Comparison of ENCODE assay signal across 8 mouse cellular contexts in the genomic region with DNA sequence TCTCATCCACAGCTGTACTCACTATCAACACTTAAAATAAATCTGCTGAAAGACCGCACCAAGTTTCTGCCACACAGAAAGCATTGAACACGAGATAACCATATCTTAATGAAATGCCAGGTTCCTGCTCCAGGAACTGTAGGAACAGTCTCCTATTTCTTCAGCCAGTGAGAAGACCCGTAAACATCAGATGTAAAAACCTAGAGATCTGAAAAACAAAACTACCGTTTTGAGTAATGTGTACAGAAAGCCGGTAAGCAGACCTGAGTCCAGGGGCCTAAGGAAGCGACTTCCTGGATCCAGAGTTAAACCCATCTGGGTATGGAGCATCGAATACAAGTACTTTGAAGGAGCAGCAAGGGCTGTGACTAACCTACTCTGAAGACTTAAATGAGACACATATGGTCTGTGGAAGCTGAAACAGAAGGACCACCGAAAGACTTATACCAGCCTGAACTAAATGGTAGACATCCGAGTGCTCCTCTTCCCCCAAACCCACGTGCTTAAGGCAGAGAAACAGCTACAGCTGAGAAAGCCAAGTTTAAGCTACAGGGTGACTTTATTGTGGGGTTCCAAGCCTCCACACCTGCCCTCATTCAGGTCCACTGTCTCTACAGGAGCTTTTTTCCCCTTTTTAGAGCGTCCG. TPM values are rescaled to one million over a fixed set of nuclear protein-coding genes. Genes with fewer than 3 reads are reported as not detected.
A peak's percentile ranks its signal among the peaks of the same experiment; 100 is the strongest.
DNase-seq lines count a peak whose midpoint lies in the region; ATAC-seq and TF ChIP-seq lines count a peak whose summit lies in the region.

No protein-coding gene starts in this region.

- WGBS in lung, adult 2 months: 12% methylated on average over 12 of the region's 12 CpGs
- 15% methylated on average over 12 of the region's 12 CpGs for WGBS in embryonic facial prominence, embryonic 12.5 days
- WGBS in intestine, embryonic 15.5 days: 12% methylated on average over 12 of the region's 12 CpGs
- WGBS in neural tube, embryonic 13.5 days: 26% methylated on average over 12 of the region's 12 CpGs

- H3K4me1 ChIP-seq in lung, adult 2 months (ENCODE audit: control insufficient read depth, insufficient read depth, low read length): no peaks in the 10 kb centered on the region
- 0 out of 2 replicates have a peak, but pooled peaks cover 9% of the 10 kb centered on the region for H3K4me1 ChIP-seq in embryonic facial prominence, embryonic 12.5 days
- H3K4me1 ChIP-seq in intestine, embryonic 15.5 days (replicated peaks): peaks cover 10% of the 10 kb centered on the region; the same call in 1 of the 2 replicates
- peaks cover 21% of the 10 kb centered on the region for H3K4me1 ChIP-seq in neural tube, embryonic 13.5 days (replicated peaks)

- no peaks in the 10 kb centered on the region for H3K36me3 ChIP-seq in embryonic facial prominence, embryonic 12.5 days
- no peaks in the 10 kb centered on the region for H3K36me3 ChIP-seq in intestine, embryonic 15.5 days
- H3K36me3 ChIP-seq in neural tube, embryonic 13.5 days: no peaks in the 10 kb centered on the region

- peak overlapping the region; percentile 79 for H3K4me2 ChIP-seq in embryonic facial prominence, embryonic 12.5 days (replicated peaks)
- peak overlapping the region; percentile 91 for H3K4me2 ChIP-seq in intestine, embryonic 15.5 days (replicated peaks)
- peak overlapping the region; percentile 68 for H3K4me2 ChIP-seq in neural tube, embryonic 13.5 days

- TF ChIP-seq POLR2A in lung, adult 2 months (IDR thresholded peaks at IDR 0.05; ENCODE audit: borderline replicate concordance, extremely low read depth, low read depth, low read length): no peak

- H3K27ac ChIP-seq in embryonic facial prominence, embryonic 12.5 days: peak overlapping the region; percentile 100
- peak overlapping the region; percentile 100 for H3K27ac ChIP-seq in intestine, embryonic 15.5 days
- H3K27ac ChIP-seq in neural tube, embryonic 13.5 days (replicated peaks): peak overlapping the region; percentile 100

- peak overlapping the region; percentile 92 for H3K9ac ChIP-seq in embryonic facial prominence, embryonic 12.5 days
- peak overlapping the region; percentile 91; the same call in 1 of the 2 replicates for H3K9ac ChIP-seq in intestine, embryonic 15.5 days
- peak overlapping the region; percentile 93 for H3K9ac ChIP-seq in neural tube, embryonic 13.5 days

- no peaks in the 10 kb centered on the region for H3K9me3 ChIP-seq in embryonic facial prominence, embryonic 12.5 days
- no peaks in the 10 kb centered on the region for H3K9me3 ChIP-seq in intestine, embryonic 15.5 days
- no peaks in the 10 kb centered on the region for H3K9me3 ChIP-seq in neural tube, embryonic 13.5 days

- peak overlapping the region; percentile 7 for H3K4me3 ChIP-seq in lung, adult 2 months (replicated peaks; ENCODE audit: extremely low read depth, low read depth, low read length)
- H3K4me3 ChIP-seq in embryonic facial prominence, embryonic 12.5 days: peak overlapping the region; percentile 66
- H3K4me3 ChIP-seq in intestine, embryonic 15.5 days (replicated peaks): peak overlapping the region; percentile 68
- H3K4me3 ChIP-seq in neural tube, embryonic 13.5 days: peak overlapping the region; percentile 61

- ATAC-seq in embryonic facial prominence, embryonic 12.5 days (ENCODE audit: insufficient number of reproducible peaks, insufficient read depth, low FRiP score, low TSS enrichment): peak; percentile 0; the same call in 1 of the 2 replicates
- ATAC-seq in intestine, embryonic 15.5 days: 0 out of 2 replicates have a peak, but pooled peaks have one; percentile 0
- ATAC-seq in neural tube, embryonic 13.5 days (ENCODE audit: low read depth): no peak

- no peak for TF ChIP-seq CTCF in lung, adult 2 months (IDR thresholded peaks at IDR 0.05; ENCODE audit: insufficient read depth, low read length)

- no peaks in the 10 kb centered on the region for H3K27me3 ChIP-seq in embryonic facial prominence, embryonic 12.5 days
- H3K27me3 ChIP-seq in intestine, embryonic 15.5 days (replicated peaks): no peaks in the 10 kb centered on the region
- H3K27me3 ChIP-seq in neural tube, embryonic 13.5 days: no peaks in the 10 kb centered on the region

- DNase-seq in lung, adult 2 months: no peak
- DNase-seq in lung, postnatal 36 days: no peak
- no peak for DNase-seq in kidney, postnatal 10 days
- DNase-seq in right cerebral cortex, postnatal 4 days: no peak
- no peak for DNase-seq in cerebellum, adult 11-12 months

RNA-seq across cellular contexts. Expression of a gene that starts 1.0 kb away (rescaled TPM):
- 0.65 and 1.1 TPM in 2 replicates for polyA plus RNA-seq in lung, adult 2 months (2012; rRNA removed)
- 0.65 and 0.88 TPM in 2 replicates for polyA plus RNA-seq in embryonic facial prominence, embryonic 12.5 days (2016; fragmentation: Nextera tagmentation; extraction: Ambion mirVana)
- 0.40 and 0.49 TPM in 2 replicates for polyA plus RNA-seq in intestine, embryonic 15.5 days (2015; fragmentation: Nextera tagmentation; extraction: Ambion mirVana)
- 0.40 and 0.56 TPM in 2 replicates for polyA plus RNA-seq in neural tube, embryonic 13.5 days (2015; fragmentation: Nextera tagmentation; extraction: Ambion mirVana)

RNA-seq across cellular contexts. Expression of a gene that starts 4.8 kb away (rescaled TPM):
- 242 and 409 TPM in 2 replicates for polyA plus RNA-seq in lung, adult 2 months (2012; rRNA removed)
- polyA plus RNA-seq in embryonic facial prominence, embryonic 12.5 days (2016; fragmentation: Nextera tagmentation; extraction: Ambion mirVana): 103 and 107 TPM in 2 replicates
- polyA plus RNA-seq in intestine, embryonic 15.5 days (2015; fragmentation: Nextera tagmentation; extraction: Ambion mirVana): 199 and 202 TPM in 2 replicates
- polyA plus RNA-seq in neural tube, embryonic 13.5 days (2015; fragmentation: Nextera tagmentation; extraction: Ambion mirVana): 108 and 135 TPM in 2 replicates

RNA-seq across cellular contexts. Expression of a gene that starts 21.7 kb away (rescaled TPM):
- 0.04 and 0.27 TPM in 2 replicates for polyA plus RNA-seq in lung, adult 2 months (2012; rRNA removed)
- polyA plus RNA-seq in embryonic facial prominence, embryonic 12.5 days (2016; fragmentation: Nextera tagmentation; extraction: Ambion mirVana): 0.14 and 0.22 TPM in 2 replicates
- polyA plus RNA-seq in intestine, embryonic 15.5 days (2015; fragmentation: Nextera tagmentation; extraction: Ambion mirVana): 72.4 and 75.1 TPM in 2 replicates
- polyA plus RNA-seq in neural tube, embryonic 13.5 days (2015; fragmentation: Nextera tagmentation; extraction: Ambion mirVana): 0.15 and 0.28 TPM in 2 replicates

RNA-seq across cellular contexts. Expression of a gene that starts 24.2 kb away (rescaled TPM):
- 0.57 and 1.0 TPM in 2 replicates for polyA plus RNA-seq in lung, adult 2 months (2012; rRNA removed)
- 2.2 and 3.5 TPM in 2 replicates for polyA plus RNA-seq in embryonic facial prominence, embryonic 12.5 days (2016; fragmentation: Nextera tagmentation; extraction: Ambion mirVana)
- 0.82 and 1.3 TPM in 2 replicates for polyA plus RNA-seq in intestine, embryonic 15.5 days (2015; fragmentation: Nextera tagmentation; extraction: Ambion mirVana)
- polyA plus RNA-seq in neural tube, embryonic 13.5 days (2015; fragmentation: Nextera tagmentation; extraction: Ambion mirVana): 1.1 and 1.3 TPM in 2 replicates

RNA-seq across cellular contexts. Expression of a gene that starts 24.8 kb away (rescaled TPM):
- polyA plus RNA-seq in lung, adult 2 months (2012; rRNA removed): 31.3 and 32.2 TPM in 2 replicates
- 122 and 130 TPM in 2 replicates for polyA plus RNA-seq in embryonic facial prominence, embryonic 12.5 days (2016; fragmentation: Nextera tagmentation; extraction: Ambion mirVana)
- 85.1 and 92.7 TPM in 2 replicates for polyA plus RNA-seq in intestine, embryonic 15.5 days (2015; fragmentation: Nextera tagmentation; extraction: Ambion mirVana)
- polyA plus RNA-seq in neural tube, embryonic 13.5 days (2015; fragmentation: Nextera tagmentation; extraction: Ambion mirVana): 79.6 and 85.0 TPM in 2 replicates

Comparison
In these comparisons a context has a peak if more than half of its experiments do, and no peak if none do; other contexts are left out.
1. H3K4me3 ChIP-seq: peak in every context shown above with its lines; median percentile 68 in intestine, embryonic 15.5 days; 66 in embryonic facial prominence, embryonic 12.5 days; 61 in neural tube, embryonic 13.5 days; 7 in lung, adult 2 months.
2. RNA of a gene that starts 21.7 kb away (polyA plus RNA-seq): 72.4 to 75.1 TPM in intestine, embryonic 15.5 days; 0.15 to 0.28 TPM in neural tube, embryonic 13.5 days, 0.14 to 0.22 TPM in embryonic facial prominence, embryonic 12.5 days and 0.04 to 0.27 TPM in lung, adult 2 months; every median in the first group is over 10 times any median in the second.
3. Peak in every context shown above with its lines, with median percentiles within 50 percentile points of each other: H3K27ac ChIP-seq, H3K4me2 ChIP-seq and H3K9ac ChIP-seq.